In the genomic region with DNA sequence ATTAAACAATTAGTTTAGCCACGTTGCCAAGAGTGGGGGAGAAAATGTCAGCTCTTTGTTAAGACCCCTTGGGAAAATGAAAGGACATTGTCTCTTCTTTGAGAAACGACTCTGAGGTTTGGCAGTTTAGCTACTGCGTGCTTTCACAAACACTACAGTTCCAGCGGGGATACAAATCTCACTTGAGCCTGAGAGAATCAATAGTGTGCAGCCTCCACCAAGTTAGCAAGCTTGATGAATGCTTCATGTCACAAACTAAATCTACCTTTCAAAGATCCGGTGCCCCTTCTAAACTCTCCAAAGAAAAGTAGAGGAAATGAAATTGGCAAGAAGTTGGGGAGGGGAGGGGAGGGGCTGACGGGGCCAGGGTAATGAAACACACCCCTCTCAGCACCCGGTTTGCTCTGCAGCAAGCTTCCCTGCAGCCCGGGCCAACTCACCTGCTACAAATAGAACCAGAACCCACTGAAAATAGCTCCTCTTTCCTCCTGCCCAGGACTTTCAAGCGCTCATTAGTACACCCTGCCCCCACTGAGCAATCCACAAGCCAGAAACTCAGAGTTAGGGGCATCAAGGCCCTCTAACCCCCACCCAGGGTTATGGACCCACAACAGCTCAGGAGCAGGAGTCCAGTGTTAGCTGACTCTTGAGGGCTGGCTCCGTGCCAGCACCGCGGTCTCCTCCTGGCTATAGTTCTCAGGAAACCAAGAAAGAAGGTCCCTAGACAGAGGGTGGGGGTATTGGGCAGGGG, we compare ENCODE assay signal across 9 mouse cellular contexts. TPM values are rescaled to one million over a fixed set of nuclear protein-coding genes. Genes with fewer than 3 reads are reported as not detected.
DNase-seq lines count a peak whose midpoint lies in the region; ATAC-seq and TF ChIP-seq lines count a peak whose summit lies in the region.
"Had no signal": no experiment of that assay in that cellular context is flagged by ENCODE, and none has a peak within 500 bp of the region (broad histone marks: within the 10 kb centered on the region; RNA-seq: fewer than 3 reads in every experiment).

No protein-coding gene starts in this region.

- TF ChIP-seq CTCF in bone marrow macrophage, adult 2 months (IDR thresholded peaks at IDR 0.05; ENCODE audit: low read depth, low read length): 0 out of 2 replicates have a peak, but pooled peaks have one; percentile 12

- 47% methylated on average over 12 of the region's 12 CpGs for WGBS in liver, embryonic 12.5 days (ENCODE audit: insufficient replicate concordance)
- WGBS in kidney, embryonic 15.5 days: 27% methylated on average over 11 of the region's 12 CpGs
- 33% methylated on average over 12 of the region's 12 CpGs for WGBS in midbrain, embryonic 14.5 days

- H3K9ac ChIP-seq in liver, embryonic 12.5 days: no peak overlapping the region
- 0 out of 2 replicates have a peak overlapping the region, but pooled peaks have one; percentile 5 for H3K9ac ChIP-seq in kidney, embryonic 15.5 days
- H3K9ac ChIP-seq in midbrain, embryonic 14.5 days (replicated peaks; ENCODE audit: low read length): no peak overlapping the region

- H3K27me3 ChIP-seq in liver, embryonic 12.5 days (replicated peaks): peaks cover 9% of the 10 kb centered on the region
- H3K27me3 ChIP-seq in kidney, embryonic 15.5 days: no peaks in the 10 kb centered on the region
- H3K27me3 ChIP-seq in midbrain, embryonic 14.5 days (ENCODE audit: control insufficient read depth, insufficient read depth, low read length): no peaks in the 10 kb centered on the region

- no peak overlapping the region for H3K27ac ChIP-seq in liver, embryonic 12.5 days
- no peak overlapping the region for H3K27ac ChIP-seq in bone marrow macrophage, adult 2 months (ENCODE audit: insufficient read depth, low read depth, low read length)
- H3K27ac ChIP-seq in kidney, embryonic 15.5 days: no peak overlapping the region
- H3K27ac ChIP-seq in midbrain, embryonic 14.5 days (replicated peaks; ENCODE audit: low read depth, low read length): no peak overlapping the region

- ATAC-seq in liver, embryonic 12.5 days: no peak
- ATAC-seq in kidney, embryonic 15.5 days (replicated peaks; ENCODE audit: low FRiP score): 0 out of 2 replicates have a peak, but pooled peaks have one; percentile 29
- ATAC-seq in midbrain, embryonic 14.5 days (ENCODE audit: low FRiP score, low TSS enrichment): no peak

- TF ChIP-seq POLR2A in bone marrow macrophage, adult 2 months (IDR thresholded peaks at IDR 0.05; ENCODE audit: borderline replicate concordance, low read depth, low read length): no peak

- H3K4me2 ChIP-seq in liver, embryonic 12.5 days: no peak overlapping the region
- peak overlapping the region; percentile 12; the same call in 1 of the 2 replicates for H3K4me2 ChIP-seq in kidney, embryonic 15.5 days
- H3K4me2 ChIP-seq in midbrain, embryonic 14.5 days (ENCODE audit: low read length): no peak overlapping the region

- no peaks in the 10 kb centered on the region for H3K9me3 ChIP-seq in liver, embryonic 12.5 days (replicated peaks)
- H3K9me3 ChIP-seq in kidney, embryonic 15.5 days (replicated peaks): no peaks in the 10 kb centered on the region
- no peaks in the 10 kb centered on the region for H3K9me3 ChIP-seq in midbrain, embryonic 14.5 days (ENCODE audit: control insufficient read depth, low read length)

- peak; percentile 19 for DNase-seq in liver
- DNase-seq in heart, adult 18-20 months: peak; percentile 67 to 73
- peak; percentile 43 for DNase-seq in midbrain, embryonic 14.5 days
- DNase-seq in embryo, embryonic 9.5 days (ENCODE audit: extremely low spot score): no peak
- DNase-seq in urinary bladder, postnatal 25 days (ENCODE audit: low spot score): no peak

- H3K4me1 ChIP-seq in liver, embryonic 12.5 days: peaks cover 17% of the 10 kb centered on the region
- peaks cover 23% of the 10 kb centered on the region for H3K4me1 ChIP-seq in bone marrow macrophage, adult 2 months (ENCODE audit: control insufficient read depth, insufficient read depth, low read length)
- peaks cover 22% of the 10 kb centered on the region for H3K4me1 ChIP-seq in kidney, embryonic 15.5 days
- peaks cover 3% of the 10 kb centered on the region; the same call in 1 of the 2 replicates for H3K4me1 ChIP-seq in midbrain, embryonic 14.5 days (ENCODE audit: control insufficient read depth, insufficient read depth, low read length)

- no peaks in the 10 kb centered on the region for H3K36me3 ChIP-seq in liver, embryonic 12.5 days
- H3K36me3 ChIP-seq in kidney, embryonic 15.5 days: no peaks in the 10 kb centered on the region
- no peaks in the 10 kb centered on the region for H3K36me3 ChIP-seq in midbrain, embryonic 14.5 days (ENCODE audit: control insufficient read depth, insufficient read depth, low read length)

- no peak overlapping the region for H3K4me3 ChIP-seq in liver, embryonic 12.5 days
- H3K4me3 ChIP-seq in bone marrow macrophage, adult 2 months (ENCODE audit: insufficient read depth, low read length): no peak overlapping the region
- no peak overlapping the region for H3K4me3 ChIP-seq in kidney, embryonic 15.5 days (replicated peaks)
- H3K4me3 ChIP-seq in midbrain, embryonic 14.5 days (replicated peaks; ENCODE audit: low read depth, low read length): no peak overlapping the region

RNA-seq across cellular contexts. Expression of gene Mtmr3, which starts 8.2 kb away (rescaled TPM):
- 38.8 and 41.4 TPM in 2 replicates for polyA plus RNA-seq in liver, embryonic 12.5 days (2016; fragmentation: Nextera tagmentation; extraction: Ambion mirVana)
- 43.1 and 43.5 TPM in 2 replicates for polyA plus RNA-seq in bone marrow macrophage, adult 2 months (2012; ENCODE audit: insufficient read depth, insufficient read length, missing spikeins)
- total RNA-seq in heart, adult 18-20 months (2021): 10 to 100 TPM; 47.4 to 49.0 TPM
- polyA plus RNA-seq in kidney, embryonic 15.5 days (2015; fragmentation: Nextera tagmentation; extraction: Ambion mirVana): 24.4 and 25.6 TPM in 2 replicates
- 34.7 and 44.1 TPM in 2 replicates for polyA plus RNA-seq in midbrain, embryonic 14.5 days (2014; fragmentation: Nextera tagmentation; extraction: Ambion mirVana)

RNA-seq across cellular contexts. Expression of gene Gm11032, which starts 17.0 kb away (rescaled TPM):
- polyA plus RNA-seq in liver, embryonic 12.5 days (2016; fragmentation: Nextera tagmentation; extraction: Ambion mirVana): not detected in 2 replicates
- polyA plus RNA-seq in bone marrow macrophage, adult 2 months (2012; ENCODE audit: insufficient read depth, insufficient read length, missing spikeins): not detected in 2 replicates
- total RNA-seq in heart, adult 18-20 months (2021): not detected
- polyA plus RNA-seq in kidney, embryonic 15.5 days (2015; fragmentation: Nextera tagmentation; extraction: Ambion mirVana): not detected in 2 replicates
- polyA plus RNA-seq in midbrain, embryonic 14.5 days (2014; fragmentation: Nextera tagmentation; extraction: Ambion mirVana): not detected in 2 replicates
- total RNA-seq: layer of hippocampus, postnatal 25 days had no signal

RNA-seq across cellular contexts. Expression of gene Ascc2, which starts 34.7 kb away (rescaled TPM):
- polyA plus RNA-seq in liver, embryonic 12.5 days (2016; fragmentation: Nextera tagmentation; extraction: Ambion mirVana): 26.7 and 27.8 TPM in 2 replicates
- polyA plus RNA-seq in bone marrow macrophage, adult 2 months (2012; ENCODE audit: insufficient read depth, insufficient read length, missing spikeins): 34.2 and 36.5 TPM in 2 replicates
- total RNA-seq in heart, adult 18-20 months (2021): 10 to 100 TPM; 15.0 to 16.1 TPM
- polyA plus RNA-seq in kidney, embryonic 15.5 days (2015; fragmentation: Nextera tagmentation; extraction: Ambion mirVana): 34.5 and 36.5 TPM in 2 replicates
- polyA plus RNA-seq in midbrain, embryonic 14.5 days (2014; fragmentation: Nextera tagmentation; extraction: Ambion mirVana): 15.4 and 21.7 TPM in 2 replicates

Comparison
In these comparisons a context has a peak if more than half of its experiments do, and no peak if none do; other contexts are left out.
1. DNase-seq: peak in liver (single experiment), heart, adult 18-20 months (2 of 2) and midbrain, embryonic 14.5 days (single experiment); none in embryo, embryonic 9.5 days (single experiment) and urinary bladder, postnatal 25 days (single experiment).